Mouse (Mus musculus) activated CD4-positive, CD25-positive, alpha-beta regulatory T cell, adult 4 months (primary cell): Measurements from ENCODE around the gene Col23a1. TPM values are rescaled to one million over a fixed set of nuclear protein-coding genes. Genes with fewer than 3 reads are reported as not detected.
A peak's percentile ranks its signal among the peaks of the same experiment; 100 is the strongest.

Source experiments
- ATAC-seq: one replicate; pipeline ENCODE4 v1.8.0; 2017
- polyA plus RNA-seq, 2 experiments: library from polyadenylated mRNA; unstranded; fragments of 100-300 nt; shearing (Covaris generic); gene quantifications; one replicate each; pipeline ENCODE4 v1.2.1; 2017

Gene Col23a1
- polyA plus RNA-seq, 2 experiments from 2014 or later, result 0.78 to 0.98 TPM

DNA sequence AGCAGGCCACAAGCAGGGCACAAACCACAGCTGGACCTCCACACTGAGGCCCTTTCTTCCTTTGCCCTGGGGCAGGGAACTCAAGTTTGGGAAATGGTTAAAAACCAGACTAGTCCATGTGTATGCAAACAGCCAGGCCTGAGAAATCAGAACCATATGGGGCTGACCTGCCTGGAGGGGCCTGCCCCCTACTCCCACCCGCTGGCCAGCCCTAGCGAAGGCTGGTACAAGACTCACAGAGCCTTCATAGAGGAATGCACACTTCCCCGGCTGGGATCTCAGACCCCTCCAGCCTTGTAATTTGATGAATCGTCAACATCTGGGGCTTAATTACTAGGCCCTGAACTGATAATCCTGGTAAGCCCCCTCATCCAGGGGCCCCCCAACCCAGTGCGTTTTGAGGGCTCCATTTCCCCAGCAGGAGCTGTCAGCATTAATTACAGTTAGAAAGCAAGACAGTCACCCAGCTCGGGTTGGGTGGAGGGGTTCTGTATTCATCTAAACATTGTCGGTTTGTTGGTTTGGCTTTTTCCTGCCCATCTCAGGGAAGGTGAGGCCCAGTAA lies 253.8 kb downstream of the Col23a1 start:
- no peak for ATAC-seq

- no peak for ATAC-seq
These were observed 254.7 kb downstream of the Col23a1 start for GRCm38 (mm10) chr11:51544413-51544812.

DNA sequence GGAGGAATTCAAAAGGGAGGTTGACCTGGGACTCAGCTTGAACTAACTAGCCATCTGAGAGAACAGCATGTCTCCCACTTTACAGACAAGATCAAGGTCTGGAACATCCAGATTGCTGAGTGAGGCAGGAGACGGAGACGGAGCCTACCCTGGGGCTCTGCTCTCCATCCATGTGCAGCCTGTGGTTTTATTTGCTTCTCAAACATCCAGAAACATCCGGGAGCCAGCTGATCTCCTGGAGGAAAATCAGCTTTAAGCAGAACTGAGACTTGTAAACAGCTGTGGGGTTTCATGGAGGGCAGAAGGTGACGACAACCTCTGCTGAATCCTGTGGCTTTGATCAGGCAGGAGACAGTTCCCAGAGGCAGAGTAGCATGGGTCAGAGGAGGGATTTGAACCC lies 256.1 kb downstream of the Col23a1 start:
- ATAC-seq, result no peak

DNA sequence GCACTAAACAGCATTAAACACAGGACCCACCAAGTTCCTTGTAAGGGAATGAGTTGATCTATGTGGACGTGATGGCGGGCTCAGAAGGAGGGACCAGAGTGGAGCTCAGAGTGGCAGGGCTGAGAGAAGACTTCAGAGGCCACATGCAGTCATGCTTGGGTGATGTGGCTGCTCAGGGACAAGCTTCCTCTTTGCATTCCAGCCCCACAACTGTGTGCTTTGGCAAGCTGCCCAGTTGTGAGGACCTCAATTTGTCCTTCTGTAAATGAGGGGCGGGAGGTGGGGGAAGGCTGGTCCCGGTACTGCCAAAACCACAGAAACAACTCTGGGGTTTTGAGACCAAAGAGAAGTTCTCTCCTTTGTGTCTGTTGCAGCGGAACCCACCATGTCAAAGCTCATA lies 261.5 kb downstream of the Col23a1 start:
- no peak for ATAC-seq

DNA sequence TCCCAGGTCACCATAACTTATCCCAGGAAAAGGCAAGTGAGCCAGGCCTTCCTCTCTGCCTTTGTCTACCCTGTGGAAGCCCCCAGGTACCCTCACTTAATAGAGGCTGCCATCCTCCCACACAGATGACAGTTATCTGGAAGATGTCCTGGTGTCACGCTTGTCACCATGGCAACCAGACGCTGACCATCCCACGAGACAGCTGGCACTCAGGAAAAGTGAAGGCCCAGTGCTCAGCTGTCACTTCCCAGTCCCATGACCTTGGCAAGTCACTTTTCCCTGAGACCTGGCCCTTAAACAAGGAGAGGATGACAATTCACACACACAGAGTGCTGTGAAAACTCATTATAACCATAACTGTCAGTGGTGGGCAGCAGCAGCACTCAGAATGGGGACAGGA lies 262.4 kb downstream of the Col23a1 start:
- ATAC-seq, result no peak

DNA sequence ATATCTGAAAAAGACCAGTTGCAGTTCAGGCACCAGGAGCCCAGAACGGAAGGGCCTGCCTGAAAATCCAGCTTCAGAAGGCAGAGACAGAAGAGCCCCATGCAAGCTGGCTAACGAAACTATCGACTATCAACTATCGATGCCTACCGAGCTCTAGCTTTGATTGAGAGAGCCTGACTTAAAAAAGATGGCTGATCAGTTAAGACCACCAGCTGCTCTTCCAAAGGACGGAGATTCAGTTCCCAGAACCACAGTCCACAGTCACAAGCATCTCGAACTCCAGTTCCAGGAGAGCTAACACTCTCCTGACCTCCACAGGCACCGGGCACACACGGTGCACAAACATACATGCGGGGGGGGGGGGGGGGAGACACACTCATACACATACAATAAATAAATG lies 264.9 kb downstream of the Col23a1 start:
- no peak for ATAC-seq

DNA sequence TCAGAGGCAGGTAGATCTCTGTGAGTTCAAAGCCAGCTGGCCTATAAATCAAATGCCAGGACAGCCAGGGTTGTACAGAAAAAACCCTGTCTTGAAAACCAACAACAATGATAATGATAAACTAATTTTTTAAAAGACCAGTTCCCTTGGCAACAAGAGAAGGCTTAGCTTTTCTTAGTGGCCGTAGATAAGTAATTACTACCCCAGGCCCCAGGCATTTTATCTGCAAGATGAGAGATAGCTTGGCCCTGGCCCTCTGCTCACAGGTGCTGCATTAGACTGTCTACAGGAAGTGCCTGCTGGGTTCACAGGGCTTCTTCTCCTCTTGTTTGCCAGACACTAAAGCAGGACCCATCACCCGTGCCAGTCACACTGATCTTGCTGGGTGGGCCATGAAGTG lies 265.3 kb downstream of the Col23a1 start:
- ATAC-seq, result no peak

DNA sequence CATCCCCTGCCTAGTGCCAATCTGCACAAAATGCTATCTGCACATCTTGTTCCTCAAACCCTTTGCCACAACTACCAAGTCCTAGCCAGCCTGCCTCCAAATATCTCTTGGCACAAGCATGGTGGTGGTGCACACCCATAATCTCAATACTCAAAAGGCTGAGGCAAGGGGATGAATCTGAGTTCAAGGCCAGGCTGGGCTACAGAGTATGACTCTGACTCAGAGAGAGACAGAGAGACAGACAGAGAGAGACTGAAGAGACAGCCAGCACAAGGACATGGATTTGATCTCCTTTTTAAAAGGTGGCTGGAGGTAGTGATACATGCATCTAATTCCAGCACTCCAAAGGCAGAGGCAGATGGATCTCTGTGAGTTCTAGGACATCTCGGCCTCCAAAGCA lies 273.6 kb downstream of the Col23a1 start:
- no peak for ATAC-seq

GRCm38 (mm10) chr11:51565062-51565461 lies 275.3 kb downstream of the Col23a1 start:
- no peak for ATAC-seq

DNA sequence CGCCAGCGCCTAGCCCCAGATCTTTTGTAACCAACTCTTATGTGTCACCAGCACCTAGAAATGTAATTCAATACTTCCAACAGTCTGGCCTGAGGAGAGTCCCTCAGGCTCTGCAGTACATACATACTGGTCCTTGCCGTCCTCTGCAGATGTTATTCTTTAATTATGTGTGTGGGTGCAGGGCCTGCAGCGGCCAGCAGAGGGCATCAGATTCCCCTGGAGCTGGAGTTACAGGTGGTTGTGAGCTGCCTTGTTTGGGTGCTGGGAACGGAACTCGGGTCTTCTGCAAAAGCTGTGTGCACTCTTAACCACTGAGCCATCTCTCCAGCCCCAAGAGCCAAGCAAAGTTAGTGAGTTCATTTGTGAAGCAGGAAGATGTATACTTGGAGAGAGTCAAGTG lies 276.2 kb downstream of the Col23a1 start:
- no peak for ATAC-seq

- no peak for ATAC-seq
These were observed 279.1 kb downstream of the Col23a1 start for GRCm38 (mm10) chr11:51568801-51569200.

DNA sequence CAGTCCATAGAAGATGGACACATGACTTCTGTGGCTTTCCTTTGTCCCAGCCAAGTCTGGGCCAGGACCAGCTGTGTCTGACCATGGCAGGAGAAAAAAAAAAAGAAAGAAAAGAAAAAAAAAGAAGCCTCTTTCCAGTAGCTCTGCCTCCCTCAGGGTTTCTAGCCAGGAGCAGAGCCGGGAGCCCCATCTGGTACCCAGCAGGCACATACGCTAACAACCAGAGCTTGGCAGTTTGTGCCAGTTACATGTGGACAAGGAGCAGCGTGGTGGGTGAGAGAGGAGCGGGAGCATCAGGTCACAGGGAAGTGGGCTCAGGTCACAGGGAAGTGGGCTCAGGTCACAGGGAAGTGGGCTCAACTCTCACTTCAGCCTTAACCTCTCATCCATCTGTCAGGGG lies 286.7 kb downstream of the Col23a1 start:
- ATAC-seq, result no peak

- peak; percentile 92 for ATAC-seq
These were observed 287.9 kb downstream of the Col23a1 start for GRCm38 (mm10) chr11:51577587-51577986.

GRCm38 (mm10) chr11:51579024-51579423 lies 289.3 kb downstream of the Col23a1 start:
- ATAC-seq, result no peak

DNA sequence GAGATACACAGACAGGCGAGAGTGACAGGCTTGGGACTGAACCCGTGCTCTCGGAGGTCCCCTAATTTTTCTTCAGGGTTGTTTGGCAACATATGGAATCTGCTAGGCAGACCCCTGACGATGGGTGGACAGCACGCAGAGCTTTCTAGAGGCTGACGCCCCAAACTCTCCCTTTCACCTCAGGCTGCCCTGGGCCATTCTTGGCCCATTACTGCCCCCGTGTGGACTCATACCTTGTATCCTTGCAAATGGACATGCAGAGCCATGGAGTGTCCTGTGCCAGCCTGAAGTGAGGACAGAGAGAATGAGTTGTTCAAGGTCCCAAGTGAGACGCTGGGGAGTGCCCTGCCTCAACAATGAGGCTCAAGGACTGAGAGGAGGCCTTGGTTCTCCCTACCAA lies 293.0 kb downstream of the Col23a1 start:
- ATAC-seq, result no peak

GRCm38 (mm10) chr11:51584057-51584430 lies 294.3 kb downstream of the Col23a1 start:
- ATAC-seq, result peak; percentile 25

- ATAC-seq, result peak; percentile 87
These were observed 294.9 kb downstream of the Col23a1 start, which contains the start of gene Phykpl for GRCm38 (mm10) chr11:51584431-51585248. Gene Phykpl, plus strand, starts transcription at chr11:51584757.

GRCm38 (mm10) chr11:51585608-51586252 lies 296.0 kb downstream of the Col23a1 start:
- ATAC-seq, result no peak

DNA sequence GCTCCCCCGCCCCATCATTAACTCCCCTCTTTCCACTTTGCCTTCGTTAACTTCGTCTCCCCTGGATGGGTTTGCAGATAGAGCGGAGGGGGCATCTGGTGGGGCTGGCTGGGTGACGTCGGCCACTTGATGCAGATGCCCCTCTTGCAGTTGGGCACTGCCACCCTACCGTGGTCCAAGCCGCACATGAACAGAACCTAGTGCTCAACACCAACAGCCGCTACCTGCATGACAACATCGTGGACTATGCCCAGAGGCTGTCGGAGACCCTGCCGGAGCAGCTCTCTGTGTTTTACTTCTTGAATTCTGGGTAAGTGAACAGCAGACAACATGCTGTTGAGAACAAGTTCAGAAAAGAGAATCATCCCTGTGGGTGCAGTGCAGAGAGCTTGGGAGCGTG lies 296.7 kb downstream of the Col23a1 start:
- no peak for ATAC-seq

DNA sequence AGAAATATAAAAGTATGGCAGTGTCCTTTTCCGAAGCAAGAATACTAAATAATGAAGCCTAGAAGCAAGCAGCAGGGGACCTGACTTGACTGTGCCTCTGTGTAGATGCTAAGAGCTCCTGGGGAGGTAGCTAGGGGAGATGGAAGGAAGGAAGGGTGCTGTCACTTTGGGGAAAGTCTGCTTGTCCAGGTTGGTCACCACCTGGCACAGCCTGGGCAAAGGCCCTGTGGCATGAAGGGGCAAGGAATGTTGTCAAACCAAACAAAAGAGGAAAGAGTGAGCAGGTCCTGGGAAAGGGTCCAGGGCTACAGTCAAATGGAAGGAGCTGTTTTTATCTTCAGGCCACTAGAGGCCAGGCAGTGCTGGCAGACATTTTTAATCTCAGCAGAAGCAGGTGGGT lies 297.3 kb downstream of the Col23a1 start:
- no peak for ATAC-seq

- no peak for ATAC-seq
These were observed 299.1 kb downstream of the Col23a1 start for GRCm38 (mm10) chr11:51588833-51589232.

DNA sequence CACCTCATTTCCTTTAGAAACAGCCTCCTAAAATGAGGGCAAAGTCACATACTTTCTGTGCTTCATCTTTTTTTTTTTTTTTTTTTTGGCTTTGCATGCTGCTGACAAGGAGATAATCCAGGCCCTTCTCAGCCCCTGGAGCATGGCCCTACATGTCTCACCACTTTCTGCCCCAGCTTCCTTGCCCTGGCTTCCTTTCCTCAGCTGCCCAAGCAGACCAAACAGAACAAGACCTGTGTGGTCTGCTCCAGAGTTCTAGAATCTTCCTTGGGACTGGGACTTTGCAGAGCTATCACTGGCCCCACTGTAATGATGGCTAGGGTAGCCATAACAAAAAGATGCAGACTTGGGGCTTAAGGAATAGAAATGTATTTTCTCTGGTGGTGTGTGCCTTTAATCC lies 300.3 kb downstream of the Col23a1 start:
- no peak for ATAC-seq

- no peak for ATAC-seq
These were observed 301.4 kb downstream of the Col23a1 start for GRCm38 (mm10) chr11:51591168-51591567.

DNA sequence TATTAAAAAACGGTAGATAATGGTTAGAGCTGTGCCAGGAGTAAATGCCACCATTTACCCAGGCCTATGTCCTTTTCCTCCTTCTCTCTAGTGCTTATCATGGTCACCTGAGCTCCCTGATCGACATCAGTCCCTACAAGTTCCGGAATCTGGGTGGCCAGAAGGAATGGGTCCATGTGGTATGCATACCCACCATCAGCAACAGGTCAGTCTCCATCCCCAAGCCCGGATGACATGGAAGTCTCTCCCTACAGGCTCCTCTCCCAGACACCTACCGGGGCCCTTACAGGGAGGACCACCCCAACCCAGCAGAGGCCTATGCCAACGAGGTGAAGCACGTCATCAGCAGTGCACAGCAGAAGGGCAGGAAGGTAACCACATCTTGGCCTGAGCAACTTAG lies 302.2 kb downstream of the Col23a1 start:
- ATAC-seq, result no peak
